Mouse (Mus musculus) hindlimb bud, embryonic 11.5 days (tissue): ENCODE measurements around the gene Ermap.

Source experiments
- DNase-seq: peaks from one replicate; pipeline ENCODE4 v3.0.0-alpha.2; 2012; ENCODE audit warnings: low read depth, low spot score; ENCODE audit errors: extremely low spot score

Ermap gene

GRCm38 (mm10) chr4:119138776-119139175 is 51.0 kb downstream of the Ermap start:
- DNase-seq = no peak

- DNase-seq = no peak
Observed at GRCm38 (mm10) chr4:119138171-119138570, 51.6 kb downstream of the Ermap start.

DNA sequence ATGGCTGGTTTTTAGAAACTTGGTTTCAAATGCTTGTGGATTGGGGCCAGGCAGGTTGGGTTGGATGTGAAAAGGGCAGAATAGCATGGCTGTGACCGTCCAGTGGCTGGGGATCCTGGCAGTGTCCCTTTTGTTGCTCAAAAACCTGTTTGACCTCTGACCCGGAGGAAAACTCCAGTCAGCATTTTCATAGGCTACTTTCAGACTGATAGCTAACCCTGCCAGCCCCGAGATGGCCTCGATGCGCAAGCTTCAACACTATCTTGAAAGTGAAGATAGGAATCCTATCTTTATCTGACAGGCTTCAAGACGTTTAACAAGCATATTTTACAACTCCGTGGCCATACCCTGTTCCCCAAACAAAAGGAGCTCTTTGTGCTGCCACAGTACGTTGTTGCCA is 52.5 kb downstream of the Ermap start:
- no peak for DNase-seq

GRCm38 (mm10) chr4:119133860-119134259 is 56.0 kb downstream of the Ermap start:
- no peak for DNase-seq

DNA sequence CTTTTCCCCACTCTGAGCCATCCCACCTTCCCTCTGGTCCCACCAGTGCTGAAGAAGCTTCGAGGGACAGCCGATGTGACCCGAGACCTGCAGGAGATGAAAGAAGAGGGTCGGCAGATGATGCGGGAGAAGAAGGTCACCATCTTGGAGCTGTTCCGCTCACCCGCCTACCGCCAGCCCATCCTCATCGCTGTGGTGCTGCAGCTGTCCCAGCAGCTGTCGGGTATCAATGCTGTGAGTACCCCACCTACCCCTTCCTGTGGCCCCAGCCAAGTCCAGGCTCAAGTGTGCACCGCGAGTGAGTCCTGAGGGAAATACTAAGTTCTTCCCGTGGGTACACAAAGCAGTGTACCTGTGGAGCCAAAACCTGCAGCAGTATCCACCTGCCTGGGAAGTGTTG is 56.5 kb downstream of the Ermap start:
- no peak for DNase-seq

- DNase-seq = no peak
Observed at GRCm38 (mm10) chr4:119131189-119131910, 58.5 kb downstream of the Ermap start.

GRCm38 (mm10) chr4:119129096-119129495 is 60.7 kb downstream of the Ermap start:
- no peak for DNase-seq

- DNase-seq = no peak
Observed at GRCm38 (mm10) chr4:119128547-119128946, 61.3 kb downstream of the Ermap start.

GRCm38 (mm10) chr4:119127229-119127628 is 62.6 kb downstream of the Ermap start:
- no peak for DNase-seq

GRCm38 (mm10) chr4:119125577-119126270 is 64.1 kb downstream of the Ermap start:
- no peak for DNase-seq
